ENCODE assay signal across 9 mouse cellular contexts in the genomic region with DNA sequence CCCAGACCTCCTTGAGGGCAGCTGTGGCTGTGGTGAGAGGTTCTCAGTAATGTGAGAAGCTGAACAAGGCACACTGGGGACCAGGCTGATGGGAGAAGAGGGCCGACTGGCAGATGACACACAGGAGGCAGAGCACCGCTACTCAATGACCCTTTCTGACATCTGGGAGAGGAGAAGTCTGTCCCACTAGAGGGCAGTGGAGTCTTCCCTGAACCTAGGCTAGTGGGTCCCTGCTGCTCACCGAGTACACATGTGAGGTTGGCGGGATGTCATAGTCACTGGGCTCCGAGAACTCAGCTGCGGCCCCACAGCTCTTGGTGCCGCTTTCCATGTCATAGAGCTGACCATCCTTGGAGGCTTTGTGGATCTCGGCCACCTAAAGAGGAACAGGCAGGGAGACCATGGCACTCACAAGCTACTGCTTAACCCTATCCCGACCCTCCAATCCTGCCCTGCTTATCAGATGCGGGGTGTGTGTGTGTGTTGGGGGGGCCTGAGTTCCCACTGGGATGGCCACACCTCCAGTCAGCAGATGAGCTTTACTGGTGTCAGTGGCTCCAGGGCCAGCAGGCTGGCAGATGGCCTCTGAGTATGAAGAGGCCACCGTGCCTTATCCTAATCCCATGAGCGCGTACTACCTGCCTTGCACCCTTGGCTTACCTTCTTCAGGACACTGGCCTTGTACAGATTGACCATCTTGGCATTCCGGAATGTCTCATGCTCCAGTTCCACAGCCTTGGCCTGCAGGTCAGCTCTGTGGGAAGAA. TPM values are rescaled to one million over a fixed set of nuclear protein-coding genes. Genes with fewer than 3 reads are reported as not detected.
DNase-seq lines count a peak whose midpoint lies in the region; ATAC-seq and TF ChIP-seq lines count a peak whose summit lies in the region.
"Had no signal": no experiment of that assay in that cellular context is flagged by ENCODE, and none has a peak within 500 bp of the region (broad histone marks: within the 10 kb centered on the region; RNA-seq: fewer than 3 reads in every experiment).

No protein-coding gene starts in this region.

- TF ChIP-seq CTCF in brain, embryonic 14.5 days (IDR thresholded peaks at IDR 0.05; ENCODE audit: borderline replicate concordance, extremely low read depth, insufficient read depth, insufficient read length) = peak; percentile 25; the same call in 1 of the 2 replicates

- no peak overlapping the region for H3K27ac ChIP-seq in liver, embryonic 12.5 days
- H3K27ac ChIP-seq in hindbrain, embryonic 13.5 days = no peak overlapping the region
- H3K27ac ChIP-seq: embryonic facial prominence, embryonic 13.5 days; limb, embryonic 13.5 days had no signal

- peaks cover 31% of the 10 kb centered on the region for H3K4me1 ChIP-seq in liver, embryonic 12.5 days
- peaks cover 8% of the 10 kb centered on the region for H3K4me1 ChIP-seq in hindbrain, embryonic 13.5 days (replicated peaks)

- no peaks in the 10 kb centered on the region for H3K9me3 ChIP-seq in liver, embryonic 12.5 days (replicated peaks)
- no peaks in the 10 kb centered on the region for H3K9me3 ChIP-seq in hindbrain, embryonic 13.5 days
- H3K9me3 ChIP-seq: embryonic facial prominence, embryonic 13.5 days; limb, embryonic 13.5 days had no signal

- peaks cover 51% of the 10 kb centered on the region for H3K36me3 ChIP-seq in liver, embryonic 12.5 days
- peaks cover 5% of the 10 kb centered on the region for H3K36me3 ChIP-seq in splenic B cell, adult 2 months (ENCODE audit: control insufficient read depth, insufficient read depth, low read length, poor library complexity, severe bottlenecking)
- H3K36me3 ChIP-seq in hindbrain, embryonic 13.5 days = peaks cover 59% of the 10 kb centered on the region

- no peak overlapping the region for H3K4me3 ChIP-seq in liver, embryonic 12.5 days
- no peak overlapping the region for H3K4me3 ChIP-seq in hindbrain, embryonic 13.5 days
- H3K4me3 ChIP-seq: embryonic facial prominence, embryonic 13.5 days; limb, embryonic 13.5 days had no signal

- ATAC-seq in liver, embryonic 12.5 days = no peak
- ATAC-seq in erythroblast, adult 5-6 weeks (replicated peaks; ENCODE audit: low FRiP score, poor library complexity, severe bottlenecking) = peak; percentile 32; the same call in 1 of the 2 replicates
- ATAC-seq in hindbrain, embryonic 13.5 days (ENCODE audit: low FRiP score) = no peak

- 66% methylated on average over 14 of the region's 14 CpGs for WGBS in liver, embryonic 12.5 days (ENCODE audit: insufficient replicate concordance)
- WGBS in hindbrain, embryonic 13.5 days = 77% methylated on average over 14 of the region's 14 CpGs

- peak; percentile 50 for DNase-seq in liver
- DNase-seq in brain, embryonic 14.5 days (ENCODE audit: low read depth) = peak; percentile 2
- peak; percentile 33 for DNase-seq in splenic B cell, adult 2 months (ENCODE audit: low read depth, low spot score)
- no peak for DNase-seq in frontal cortex, postnatal 10 days (ENCODE audit: low spot score in 2 of 2)

- H3K9ac ChIP-seq in liver, embryonic 12.5 days = no peak overlapping the region
- no peak overlapping the region for H3K9ac ChIP-seq in hindbrain, embryonic 13.5 days
- H3K9ac ChIP-seq: embryonic facial prominence, embryonic 13.5 days had no signal

- no peaks in the 10 kb centered on the region; the same call in 1 of the 2 replicates for H3K27me3 ChIP-seq in liver, embryonic 12.5 days (replicated peaks)
- H3K27me3 ChIP-seq in splenic B cell, adult 2 months (ENCODE audit: control insufficient read depth, insufficient read depth, low read length, poor library complexity, severe bottlenecking) = no peaks in the 10 kb centered on the region
- no peaks in the 10 kb centered on the region for H3K27me3 ChIP-seq in hindbrain, embryonic 13.5 days
- H3K27me3 ChIP-seq: embryonic facial prominence, embryonic 13.5 days; limb, embryonic 13.5 days had no signal

- no peak overlapping the region for H3K4me2 ChIP-seq in liver, embryonic 12.5 days
- H3K4me2 ChIP-seq in hindbrain, embryonic 13.5 days = no peak overlapping the region
- H3K4me2 ChIP-seq: embryonic facial prominence, embryonic 13.5 days; limb, embryonic 13.5 days had no signal

- TF ChIP-seq POLR2A in brain, embryonic 14.5 days (IDR thresholded peaks at IDR 0.05; ENCODE audit: borderline replicate concordance, extremely low read depth, insufficient read depth, insufficient read length, poor library complexity, severe bottlenecking) = no peak

RNA-seq across cellular contexts. Expression of a gene that starts 4.8 kb away (rescaled TPM):
- polyA plus RNA-seq in liver, embryonic 12.5 days (2016; fragmentation: Nextera tagmentation; extraction: Ambion mirVana) = 47.5 and 48.9 TPM in 2 replicates
- 0.64 and 1.2 TPM in 2 replicates for polyA plus RNA-seq in brain, embryonic 14.5 days (2012; rRNA removed)
- 14.2 and 17.9 TPM in 2 replicates for total RNA-seq in erythroblast, adult 5-6 weeks (2015; ENCODE audit: low replicate concordance)
- 17.1 and 19.2 TPM in 2 replicates for total RNA-seq in erythroblast, adult 5-6 weeks (2017; ENCODE audit: low replicate concordance)
- polyA plus RNA-seq in hindbrain, embryonic 13.5 days (2015; fragmentation: Nextera tagmentation; extraction: Ambion mirVana) = 2.0 and 2.7 TPM in 2 replicates

RNA-seq across cellular contexts. Expression of a gene that starts 16.9 kb away (rescaled TPM):
- polyA plus RNA-seq in liver, embryonic 12.5 days (2016; fragmentation: Nextera tagmentation; extraction: Ambion mirVana) = 3.1 and 3.7 TPM in 2 replicates
- polyA plus RNA-seq in brain, embryonic 14.5 days (2012; rRNA removed) = not detected in 2 replicates
- total RNA-seq in erythroblast, adult 5-6 weeks (2015; ENCODE audit: low replicate concordance) = 7.5 and 7.9 TPM in 2 replicates
- total RNA-seq in erythroblast, adult 5-6 weeks (2017; ENCODE audit: low replicate concordance) = 0.26 and 1.5 TPM in 2 replicates
- polyA plus RNA-seq in hindbrain, embryonic 13.5 days (2015; fragmentation: Nextera tagmentation; extraction: Ambion mirVana) = 0.88 and 1.0 TPM in 2 replicates

RNA-seq across cellular contexts. Expression of a gene that starts 36.7 kb away (rescaled TPM):
- polyA plus RNA-seq in liver, embryonic 12.5 days (2016; fragmentation: Nextera tagmentation; extraction: Ambion mirVana) = 0.38 and 0.83 TPM in 2 replicates
- 0.14 and 0.23 TPM in 2 replicates for polyA plus RNA-seq in brain, embryonic 14.5 days (2012; rRNA removed)
- not detected in 2 replicates for total RNA-seq in erythroblast, adult 5-6 weeks (2015; ENCODE audit: low replicate concordance)
- not detected in 2 replicates for total RNA-seq in erythroblast, adult 5-6 weeks (2017; ENCODE audit: low replicate concordance)
- not detected in 2 replicates for polyA plus RNA-seq in hindbrain, embryonic 13.5 days (2015; fragmentation: Nextera tagmentation; extraction: Ambion mirVana)

RNA-seq across cellular contexts. Expression of a gene that starts 38.1 kb away (rescaled TPM):
- 23.1 and 24.5 TPM in 2 replicates for polyA plus RNA-seq in liver, embryonic 12.5 days (2016; fragmentation: Nextera tagmentation; extraction: Ambion mirVana)
- 57.6 and 69.8 TPM in 2 replicates for polyA plus RNA-seq in brain, embryonic 14.5 days (2012; rRNA removed)
- 3.6 and 6.3 TPM in 2 replicates for total RNA-seq in erythroblast, adult 5-6 weeks (2015; ENCODE audit: low replicate concordance)
- total RNA-seq in erythroblast, adult 5-6 weeks (2017; ENCODE audit: low replicate concordance) = 75.6 and 96.5 TPM in 2 replicates
- 49.9 and 55.3 TPM in 2 replicates for polyA plus RNA-seq in hindbrain, embryonic 13.5 days (2015; fragmentation: Nextera tagmentation; extraction: Ambion mirVana)

RNA-seq across cellular contexts. Expression of a gene that starts 38.3 kb away (rescaled TPM):
- polyA plus RNA-seq in liver, embryonic 12.5 days (2016; fragmentation: Nextera tagmentation; extraction: Ambion mirVana) = 14.9 and 17.6 TPM in 2 replicates
- 28.2 and 38.0 TPM in 2 replicates for polyA plus RNA-seq in brain, embryonic 14.5 days (2012; rRNA removed)
- 6.3 and 8.3 TPM in 2 replicates for total RNA-seq in erythroblast, adult 5-6 weeks (2015; ENCODE audit: low replicate concordance)
- 15.3 and 31.6 TPM in 2 replicates for total RNA-seq in erythroblast, adult 5-6 weeks (2017; ENCODE audit: low replicate concordance)
- 25.0 and 25.9 TPM in 2 replicates for polyA plus RNA-seq in hindbrain, embryonic 13.5 days (2015; fragmentation: Nextera tagmentation; extraction: Ambion mirVana)

Comparison
In these comparisons a context has a peak if more than half of its experiments do, and no peak if none do; other contexts are left out.
1. DNase-seq: peak in liver (single experiment), brain, embryonic 14.5 days (single experiment) and splenic B cell, adult 2 months (single experiment); none in frontal cortex, postnatal 10 days (0 of 2).
2. RNA of a gene that starts 4.8 kb away (polyA plus RNA-seq): 47.5 to 48.9 TPM in liver, embryonic 12.5 days; 2.0 to 2.7 TPM in hindbrain, embryonic 13.5 days and 0.64 to 1.2 TPM in brain, embryonic 14.5 days; every median in the first group is over 10 times any median in the second.